Mouse (Mus musculus) limb, embryonic 13.5 days (tissue): ENCODE data around the gene Gm6309. TPM values are rescaled to one million over a fixed set of nuclear protein-coding genes. Genes with fewer than 3 reads are reported as not detected.
"Not testable (repeated sequence)": the region's sequence is repeated elsewhere in the genome, so short reads cannot be mapped to it uniquely, and the experiment has no call there.

Experiments used
- ATAC-seq: fragments of 200-750 bp; cut with Nextera tagmentation; 2 replicates; pipeline ENCODE4 v1.8.0; 2017; ENCODE audit warnings: low read depth, moderate number of reproducible peaks, moderate TSS enrichment; ENCODE audit not compliant: low FRiP score
- H3K27ac ChIP-seq: fragments of 300-500 bp; sonication (generic); 2 replicates; pipeline ENCODE4 v1.5.1; 2015; ENCODE audit warnings: inconsistent platforms, mild to moderate bottlenecking, moderate library complexity
- H3K27me3 ChIP-seq: fragments of 300-500 bp; sonication (generic); 2 replicates; pipeline ENCODE4 v1.6.1; 2015; ENCODE audit warnings: mild to moderate bottlenecking, inconsistent platforms
- H3K36me3 ChIP-seq: fragments of 300-500 bp; sonication (generic); 2 replicates; pipeline ENCODE4 v1.6.1; 2015; ENCODE audit warnings: inconsistent platforms, mild to moderate bottlenecking, moderate library complexity
- H3K4me1 ChIP-seq: fragments of 300-500 bp; sonication (generic); 2 replicates; pipeline ENCODE4 v1.6.1; 2015; ENCODE audit warnings: inconsistent platforms
- H3K4me2 ChIP-seq: fragments of 300-500 bp; sonication (generic); replicated peaks from 2 replicates; pipeline ENCODE4 v1.6.1; 2015; ENCODE audit warnings: inconsistent platforms, mild to moderate bottlenecking, moderate library complexity
- H3K4me3 ChIP-seq: fragments of 300-500 bp; sonication (generic); 2 replicates; pipeline ENCODE4 v1.5.1; 2015; ENCODE audit warnings: moderate library complexity, mild to moderate bottlenecking, inconsistent platforms
- H3K9ac ChIP-seq: fragments of 300-500 bp; sonication (generic); 2 replicates; pipeline ENCODE4 v1.6.1; 2015; ENCODE audit warnings: mild to moderate bottlenecking, inconsistent platforms
- H3K9me3 ChIP-seq: fragments of 300-500 bp; sonication (generic); 2 replicates; pipeline ENCODE4 v1.6.1; 2016; ENCODE audit warnings: inconsistent platforms
- WGBS: fragments of 180-500 bp; shearing (Covaris S2); methylation state at CpG from one replicate; pipeline ENCODE4 v1.1.7; 2015; 5-methylcytosine and 5-hydroxymethylcytosine counted together
- polyA plus RNA-seq: library from polyadenylated mRNA; unstranded; fragments of >200 nt; fragmentation: Nextera tagmentation; extraction: Ambion mirVana; gene quantifications from 2 replicates; pipeline ENCODE4 v1.2.1, GENCODE M21; 2015

Gm6309 gene
- polyA plus RNA-seq, 1 experiment from 2014 or later: not detected

DNA sequence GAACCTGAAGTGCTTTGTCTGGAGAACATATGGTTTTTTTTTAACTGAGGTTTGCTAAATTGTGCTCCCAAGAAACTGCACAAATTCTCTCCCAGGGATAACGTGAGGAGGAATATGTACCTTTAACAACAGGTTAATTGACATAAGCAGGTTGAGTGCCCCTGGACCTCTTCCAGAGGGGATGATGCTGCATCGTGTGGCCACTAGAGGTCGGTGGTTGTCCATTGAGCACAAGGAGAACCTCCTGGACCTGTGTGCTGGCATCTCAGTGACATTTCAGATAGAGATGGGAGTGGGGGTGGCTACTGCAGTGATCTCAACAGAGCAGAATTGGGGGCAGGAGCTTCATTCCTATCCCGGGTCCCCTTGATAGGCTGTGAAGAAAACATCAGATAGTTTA, 2.2 kb upstream of the Gm6309 start:
- not testable (repeated sequence) for H3K4me2 ChIP-seq, H3K4me1 ChIP-seq, ATAC-seq, H3K4me3 ChIP-seq, H3K36me3 ChIP-seq, H3K9me3 ChIP-seq, H3K9ac ChIP-seq, H3K27me3 ChIP-seq, H3K27ac ChIP-seq
- WGBS: 54% methylated on average over 4 of the region's 4 CpGs

DNA sequence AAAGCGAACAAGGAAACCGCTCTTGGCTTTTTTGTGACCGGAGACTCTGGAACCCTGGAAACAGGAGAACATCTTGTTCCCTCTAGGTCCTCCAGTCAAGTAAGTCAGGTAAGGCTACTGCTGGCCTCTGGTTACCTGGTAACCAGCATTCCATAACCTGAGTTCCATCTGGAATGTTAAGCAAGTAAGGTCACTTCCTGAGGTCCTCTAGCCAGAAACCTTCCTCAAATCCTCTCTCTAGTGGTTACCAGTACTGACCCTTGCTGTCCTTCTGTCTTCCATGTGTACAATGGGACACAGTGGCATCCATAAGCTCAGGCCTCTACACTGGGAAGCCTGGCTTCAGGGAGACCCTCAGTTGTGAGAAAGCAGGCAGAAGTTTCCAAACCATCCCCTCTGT, 10.1 kb downstream of the Gm6309 start, which contains the start of gene Gm5565:
Gm5565 (minus strand) TSS at position 101 of the 400 bp plus-strand sequence.
- ATAC-seq, H3K27me3 ChIP-seq: not testable (repeated sequence)

DNA sequence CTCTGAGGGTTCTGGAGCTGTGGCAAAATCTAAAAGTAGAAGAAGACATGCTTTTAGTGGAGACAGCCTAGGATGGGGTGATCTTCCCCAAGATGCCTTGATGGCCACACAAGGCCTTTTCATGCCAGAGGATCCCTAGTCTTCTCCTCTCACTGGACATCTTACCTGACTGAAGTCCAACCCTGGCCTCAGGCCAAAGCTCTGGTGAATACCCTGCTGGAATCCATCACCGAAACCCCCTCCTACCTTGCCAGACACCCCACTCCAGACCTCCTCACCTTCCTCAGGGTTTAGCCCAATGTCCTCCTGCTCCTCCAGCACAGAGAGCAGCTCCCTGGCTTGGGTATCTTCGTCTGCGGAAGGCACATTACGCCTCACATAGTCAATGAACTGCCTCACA, 12.2 kb downstream of the Gm6309 start:
- H3K4me3 ChIP-seq, H3K27ac ChIP-seq, H3K4me2 ChIP-seq, H3K9ac ChIP-seq, ATAC-seq, H3K27me3 ChIP-seq, H3K36me3 ChIP-seq, H3K4me1 ChIP-seq, H3K9me3 ChIP-seq: not testable (repeated sequence)
- WGBS: 89% methylated on average over 4 of the region's 4 CpGs

More for the DNA sequence above, 10.1 kb downstream of the Gm6309 start, which contains the start of gene Gm5565:
- H3K27ac ChIP-seq, H3K36me3 ChIP-seq, H3K9me3 ChIP-seq, H3K9ac ChIP-seq, H3K4me2 ChIP-seq, H3K4me3 ChIP-seq, H3K4me1 ChIP-seq: not testable (repeated sequence)
- WGBS: 94% methylated on average over 3 of the region's 3 CpGs

DNA sequence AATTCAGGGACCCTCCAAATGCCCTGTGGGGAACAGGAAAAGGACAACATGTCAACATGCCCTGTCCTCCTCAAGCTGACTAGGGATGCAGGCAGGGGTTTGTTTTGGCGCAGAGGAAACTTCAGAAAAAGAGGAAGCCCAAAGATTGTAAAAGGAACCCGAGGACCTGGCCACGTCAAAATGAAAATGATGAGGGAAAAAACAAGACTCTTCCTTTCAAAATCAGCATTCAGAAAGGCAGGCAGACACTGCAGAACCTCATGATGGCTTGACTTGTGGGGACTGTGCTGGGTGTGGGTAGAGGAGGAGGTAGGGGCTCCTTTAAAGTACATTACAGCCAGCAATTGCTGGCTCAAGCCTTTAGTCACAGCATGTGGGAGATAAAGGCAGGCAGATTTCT, 20.1 kb downstream of the Gm6309 start:
- Histone ChIP-seq H3K4me2 (no peak overlapping the region), H3K4me1 (no peaks in the 10 kb centered on the region), H3K36me3 (no peaks in the 10 kb centered on the region), H3K27ac (no peak overlapping the region), H3K9ac (no peak overlapping the region), H3K9me3 (peaks cover 10% of the 10 kb centered on the region; the same call in 1 of the 2 replicates), H3K27me3 (no peaks in the 10 kb centered on the region), H3K4me3 (no peak overlapping the region)
- ATAC-seq: no peak
- 81% methylated on average over 3 of the region's 3 CpGs for WGBS

DNA sequence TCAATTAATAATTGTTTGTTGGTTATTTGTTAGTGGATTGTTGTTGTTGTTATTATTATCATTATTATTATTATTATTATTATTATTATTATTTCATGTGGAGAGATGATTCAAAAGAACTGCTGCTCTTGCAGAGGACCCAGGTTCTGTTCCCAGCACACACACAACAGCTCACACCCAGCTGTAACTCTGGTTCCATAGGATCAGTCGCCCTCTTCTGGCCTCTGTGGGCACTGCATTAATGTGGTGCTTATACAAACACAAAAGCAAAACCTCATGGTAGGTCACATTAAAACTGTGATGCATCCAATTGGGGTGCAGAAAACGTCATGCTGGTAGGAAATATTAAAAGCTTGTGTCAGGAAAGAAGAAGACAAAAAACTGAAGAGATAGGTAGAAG, 22.6 kb downstream of the Gm6309 start:
- Histone ChIP-seq H3K4me2 (no peak overlapping the region), H3K4me3 (no peak overlapping the region), H3K4me1 (no peaks in the 10 kb centered on the region), H3K27ac (no peak overlapping the region), H3K36me3 (no peaks in the 10 kb centered on the region), H3K9me3 (peaks cover 10% of the 10 kb centered on the region; the same call in 1 of the 2 replicates), H3K9ac (no peak overlapping the region), H3K27me3 (no peaks in the 10 kb centered on the region)
- no peak for ATAC-seq
- 57% methylated on average over 2 of the region's 2 CpGs for WGBS

Other genes with a start within 250 kb of the Gm6309 start
- not detected in 2 replicates for gene Cyp3a25, start 161.1 kb downstream of the Gm6309 start, polyA plus RNA-seq
- gene Cyp3a59, start 91.5 kb downstream of the Gm6309 start, polyA plus RNA-seq: not detected in 2 replicates
- gene Gm5565, start 10.2 kb downstream of the Gm6309 start, polyA plus RNA-seq: not detected in 2 replicates
- not detected in 2 replicates for gene 1700001J03Rik, start 14.6 kb upstream of the Gm6309 start, polyA plus RNA-seq
- gene Rnf6, start 50.8 kb upstream of the Gm6309 start, polyA plus RNA-seq: 40.1 and 40.3 TPM in 2 replicates
- 21.0 and 21.5 TPM in 2 replicates for gene Cdk8, start 60.5 kb upstream of the Gm6309 start, polyA plus RNA-seq
- gene Wasf3, start 214.3 kb upstream of the Gm6309 start, polyA plus RNA-seq: 3.7 and 4.5 TPM in 2 replicates